Mouse (Mus musculus): Measurements from ENCODE around the gene Tstd1. TPM values are rescaled to one million over a fixed set of nuclear protein-coding genes. Genes with fewer than 3 reads are reported as not detected.

Gene Tstd1
- polyA plus RNA-seq, 1 experiment from 2014 or later: 2.4 TPM

DNA sequence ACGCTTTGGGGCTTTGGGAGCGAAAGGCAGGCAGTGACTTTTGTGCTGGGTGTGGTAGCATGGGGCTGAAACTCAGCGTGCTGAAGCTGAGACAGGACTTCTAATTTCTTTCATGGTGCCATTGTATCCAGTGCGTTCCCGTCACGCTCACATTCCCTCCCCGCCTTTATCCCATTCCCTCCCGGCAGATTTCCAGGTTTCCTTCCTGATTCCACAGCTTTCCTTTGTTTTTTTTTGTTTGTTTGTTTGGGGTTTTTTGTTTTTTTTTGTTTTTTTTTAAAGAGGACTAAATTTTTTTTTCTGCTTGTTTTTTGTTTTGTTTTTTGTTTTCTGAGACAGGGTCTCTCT, 23.7 kb downstream of the Tstd1 start:
- H3K27ac ChIP-seq: no peak overlapping the region
- H3K4me1 ChIP-seq (replicated peaks; ENCODE audit: control insufficient read depth, insufficient read depth, low read length): peaks cover 2% of the 10 kb centered on the region; the same call in 1 of the 2 replicates
- H3K4me3 ChIP-seq (replicated peaks; ENCODE audit: low read length): no peak overlapping the region
- H3K36me3 ChIP-seq (replicated peaks; ENCODE audit: control insufficient read depth, insufficient read depth): no peaks in the 10 kb centered on the region
- H3K9me3 ChIP-seq (ENCODE audit: control insufficient read depth, low read length): peaks cover 6% of the 10 kb centered on the region
- DNase-seq (ENCODE audit: low spot score): no peak
- H3K9ac ChIP-seq: no peak overlapping the region
- H3K27me3 ChIP-seq (ENCODE audit: control insufficient read depth, insufficient read depth, low read length): peaks cover 27% of the 10 kb centered on the region
- ATAC-seq (ENCODE audit: low FRiP score): no peak
- no peak overlapping the region for H3K4me2 ChIP-seq (replicated peaks)
- WGBS: 54% methylated on average over 8 of the region's 8 CpGs

GRCm38 (mm10) chr1:171445050-171445449, 26.4 kb downstream of the Tstd1 start:
- Histone ChIP-seq H3K4me1 (replicated peaks; ENCODE audit: control insufficient read depth, insufficient read depth, low read length) (no peaks in the 10 kb centered on the region), H3K27ac (no peak overlapping the region), H3K36me3 (replicated peaks; ENCODE audit: control insufficient read depth, insufficient read depth) (no peaks in the 10 kb centered on the region), H3K4me2 (replicated peaks) (no peak overlapping the region), H3K4me3 (replicated peaks; ENCODE audit: low read length) (no peak overlapping the region), H3K9me3 (ENCODE audit: control insufficient read depth, low read length) (peaks cover 6% of the 10 kb centered on the region), H3K27me3 (ENCODE audit: control insufficient read depth, insufficient read depth, low read length) (peaks cover under 1% of the 10 kb centered on the region; the same call in 1 of the 2 replicates), H3K9ac (no peak overlapping the region)
- ATAC-seq (ENCODE audit: low FRiP score) (no peak), DNase-seq (ENCODE audit: low spot score) (no peak)
- 93% methylated on average over 5 of the region's 5 CpGs for WGBS

- no peak for ATAC-seq (ENCODE audit: low FRiP score)
- H3K27me3 ChIP-seq (ENCODE audit: control insufficient read depth, insufficient read depth, low read length): no peaks in the 10 kb centered on the region
- WGBS: 80% methylated on average over 7 of the region's 7 CpGs
- no peak overlapping the region for H3K27ac ChIP-seq
- no peak overlapping the region for H3K4me3 ChIP-seq (replicated peaks; ENCODE audit: low read length)
- H3K4me2 ChIP-seq (replicated peaks): no peak overlapping the region
- DNase-seq (ENCODE audit: low spot score): no peak
- H3K9me3 ChIP-seq (ENCODE audit: control insufficient read depth, low read length): peaks cover 6% of the 10 kb centered on the region
- no peaks in the 10 kb centered on the region for H3K36me3 ChIP-seq (replicated peaks; ENCODE audit: control insufficient read depth, insufficient read depth)
- no peak overlapping the region for H3K9ac ChIP-seq
- H3K4me1 ChIP-seq (replicated peaks; ENCODE audit: control insufficient read depth, insufficient read depth, low read length): no peaks in the 10 kb centered on the region
Observed at GRCm38 (mm10) chr1:171446854-171447253, 28.2 kb downstream of the Tstd1 start.

GRCm38 (mm10) chr1:171447692-171448091, 29.0 kb downstream of the Tstd1 start:
- ATAC-seq (ENCODE audit: low FRiP score) (no peak), DNase-seq (ENCODE audit: low spot score) (no peak)
- Histone ChIP-seq H3K27me3 (ENCODE audit: control insufficient read depth, insufficient read depth, low read length) (no peaks in the 10 kb centered on the region), H3K27ac (no peak overlapping the region), H3K9me3 (ENCODE audit: control insufficient read depth, low read length) (peaks cover 6% of the 10 kb centered on the region), H3K36me3 (replicated peaks; ENCODE audit: control insufficient read depth, insufficient read depth) (no peaks in the 10 kb centered on the region), H3K4me2 (replicated peaks) (no peak overlapping the region), H3K4me1 (replicated peaks; ENCODE audit: control insufficient read depth, insufficient read depth, low read length) (no peaks in the 10 kb centered on the region), H3K4me3 (replicated peaks; ENCODE audit: low read length) (no peak overlapping the region), H3K9ac (no peak overlapping the region)
- WGBS: 79% methylated on average over 10 of the region's 10 CpGs

GRCm38 (mm10) chr1:171450062-171450461, 31.4 kb downstream of the Tstd1 start:
- ATAC-seq (ENCODE audit: low FRiP score) (no peak), DNase-seq (ENCODE audit: low spot score) (no peak)
- Histone ChIP-seq H3K4me2 (replicated peaks) (no peak overlapping the region), H3K36me3 (replicated peaks; ENCODE audit: control insufficient read depth, insufficient read depth) (no peaks in the 10 kb centered on the region), H3K4me1 (replicated peaks; ENCODE audit: control insufficient read depth, insufficient read depth, low read length) (no peaks in the 10 kb centered on the region), H3K9ac (no peak overlapping the region), H3K27ac (no peak overlapping the region), H3K4me3 (replicated peaks; ENCODE audit: low read length) (no peak overlapping the region), H3K9me3 (ENCODE audit: control insufficient read depth, low read length) (no peaks in the 10 kb centered on the region), H3K27me3 (ENCODE audit: control insufficient read depth, insufficient read depth, low read length) (no peaks in the 10 kb centered on the region)
- WGBS: 87% methylated on average over 11 of the region's 11 CpGs

DNA sequence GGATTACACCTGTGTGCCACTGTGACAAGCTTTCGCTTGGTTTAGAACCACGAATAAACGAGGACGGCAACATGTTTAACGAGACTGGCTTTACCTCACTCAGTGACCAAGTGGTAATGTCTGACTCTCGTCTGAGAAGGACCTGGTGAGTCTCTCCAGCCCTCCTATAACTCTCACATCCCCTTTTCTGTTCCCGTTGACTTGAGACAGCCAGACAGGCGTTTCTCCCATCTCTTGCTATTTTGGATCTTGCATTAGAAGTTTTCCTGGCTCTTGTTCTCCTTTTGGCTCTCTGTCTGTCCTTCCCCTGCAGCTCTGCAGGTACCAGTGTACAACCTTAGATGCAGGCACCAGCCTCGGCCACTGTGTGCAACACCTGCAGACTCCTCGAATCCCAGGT, 32.3 kb downstream of the Tstd1 start:
- Histone ChIP-seq H3K9ac (no peak overlapping the region), H3K4me3 (replicated peaks; ENCODE audit: low read length) (no peak overlapping the region), H3K36me3 (replicated peaks; ENCODE audit: control insufficient read depth, insufficient read depth) (no peaks in the 10 kb centered on the region), H3K4me2 (replicated peaks) (no peak overlapping the region), H3K27me3 (ENCODE audit: control insufficient read depth, insufficient read depth, low read length) (no peaks in the 10 kb centered on the region), H3K4me1 (replicated peaks; ENCODE audit: control insufficient read depth, insufficient read depth, low read length) (no peaks in the 10 kb centered on the region), H3K27ac (no peak overlapping the region), H3K9me3 (ENCODE audit: control insufficient read depth, low read length) (no peaks in the 10 kb centered on the region)
- WGBS: 88% methylated on average over 10 of the region's 10 CpGs
- ATAC-seq (ENCODE audit: low FRiP score): no peak
- no peak for DNase-seq (ENCODE audit: low spot score)

DNA sequence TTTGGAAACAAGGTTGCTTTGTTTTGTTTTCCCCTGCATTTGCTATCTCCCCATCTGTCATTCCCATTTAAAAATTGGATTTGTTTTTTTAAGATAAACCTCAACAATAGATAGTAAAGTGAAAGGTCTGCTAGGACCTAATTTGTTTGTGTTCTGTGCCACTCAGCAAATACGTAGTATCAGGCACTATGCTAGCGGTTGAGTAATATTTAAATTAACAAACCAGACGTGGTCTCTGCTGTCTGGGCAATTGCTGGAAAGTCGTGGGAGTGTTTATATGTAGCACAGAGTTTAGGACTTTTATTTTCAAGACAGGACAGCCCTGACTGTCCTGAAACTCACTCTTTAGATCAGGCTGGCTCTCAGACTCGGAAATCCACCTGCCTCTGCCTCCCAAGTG, 33.9 kb downstream of the Tstd1 start:
- Histone ChIP-seq H3K27me3 (ENCODE audit: control insufficient read depth, insufficient read depth, low read length) (no peaks in the 10 kb centered on the region), H3K4me1 (replicated peaks; ENCODE audit: control insufficient read depth, insufficient read depth, low read length) (no peaks in the 10 kb centered on the region), H3K9me3 (ENCODE audit: control insufficient read depth, low read length) (no peaks in the 10 kb centered on the region), H3K27ac (no peak overlapping the region), H3K4me3 (replicated peaks; ENCODE audit: low read length) (no peak overlapping the region), H3K9ac (no peak overlapping the region), H3K36me3 (replicated peaks; ENCODE audit: control insufficient read depth, insufficient read depth) (no peaks in the 10 kb centered on the region), H3K4me2 (replicated peaks) (no peak overlapping the region)
- ATAC-seq (ENCODE audit: low FRiP score): no peak
- no peak for DNase-seq (ENCODE audit: low spot score)
- WGBS: 77% methylated on average over 5 of the region's 5 CpGs

GRCm38 (mm10) chr1:171452923-171453322, 34.3 kb downstream of the Tstd1 start:
- ATAC-seq (ENCODE audit: low FRiP score): no peak
- 94% methylated on average over 5 of the region's 5 CpGs for WGBS
- no peaks in the 10 kb centered on the region for H3K9me3 ChIP-seq (ENCODE audit: control insufficient read depth, low read length)

DNA sequence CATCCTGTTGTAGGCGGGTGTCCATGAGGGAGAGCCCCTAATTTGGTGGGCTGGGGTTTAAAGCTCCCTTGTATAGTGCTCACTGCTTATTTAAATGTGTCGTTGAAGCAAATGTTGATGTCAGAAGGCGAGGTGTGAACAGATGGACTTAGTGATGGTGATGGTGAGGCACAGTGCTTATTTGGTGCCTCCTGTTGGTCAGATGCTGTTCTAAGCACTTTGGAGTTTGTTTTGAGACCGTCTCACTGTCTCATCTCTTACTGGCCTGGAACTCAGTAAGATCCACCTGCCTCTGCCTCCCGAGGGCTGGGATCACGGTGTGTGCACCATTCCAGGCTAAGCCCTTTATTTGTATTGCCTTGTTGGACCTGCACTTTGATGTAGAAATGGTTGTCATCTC, 36.3 kb downstream of the Tstd1 start:
- WGBS: 85% methylated on average over 6 of the region's 6 CpGs
- H3K27ac ChIP-seq: no peak overlapping the region

More at GRCm38 (mm10) chr1:171452923-171453322, 34.3 kb downstream of the Tstd1 start:
- Histone ChIP-seq H3K4me2 (replicated peaks) (no peak overlapping the region), H3K27ac (no peak overlapping the region), H3K36me3 (replicated peaks; ENCODE audit: control insufficient read depth, insufficient read depth) (no peaks in the 10 kb centered on the region), H3K4me1 (replicated peaks; ENCODE audit: control insufficient read depth, insufficient read depth, low read length) (no peaks in the 10 kb centered on the region), H3K9ac (no peak overlapping the region), H3K4me3 (replicated peaks; ENCODE audit: low read length) (no peak overlapping the region), H3K27me3 (ENCODE audit: control insufficient read depth, insufficient read depth, low read length) (no peaks in the 10 kb centered on the region)
- no peak for DNase-seq (ENCODE audit: low spot score)

DNA sequence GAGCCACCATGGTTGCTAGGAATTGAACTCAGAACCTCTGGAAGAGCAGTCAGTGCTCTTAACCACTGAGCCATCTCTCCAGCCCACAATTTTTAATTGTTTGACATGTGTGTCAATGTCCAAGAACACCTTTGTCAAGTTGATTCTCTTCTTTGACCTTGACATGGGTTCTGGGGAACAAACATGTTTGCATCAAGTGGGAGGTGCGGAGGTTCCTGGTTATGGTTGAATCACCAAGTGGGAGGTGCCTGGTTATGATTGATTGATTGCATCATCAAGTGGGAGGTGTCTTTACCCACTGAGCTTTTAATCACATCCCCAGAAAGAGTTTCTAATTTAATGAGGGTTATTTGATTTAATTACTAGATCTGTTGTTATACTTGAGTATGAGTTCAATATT, 38.9 kb downstream of the Tstd1 start:
- ATAC-seq (ENCODE audit: low FRiP score) (no peak), DNase-seq (ENCODE audit: low spot score) (no peak)
- Histone ChIP-seq H3K4me2 (replicated peaks) (no peak overlapping the region), H3K4me3 (replicated peaks; ENCODE audit: low read length) (no peak overlapping the region), H3K4me1 (replicated peaks; ENCODE audit: control insufficient read depth, insufficient read depth, low read length) (peaks cover 7% of the 10 kb centered on the region; the same call in 1 of the 2 replicates), H3K27ac (no peak overlapping the region), H3K9ac (no peak overlapping the region), H3K9me3 (ENCODE audit: control insufficient read depth, low read length) (no peaks in the 10 kb centered on the region), H3K27me3 (ENCODE audit: control insufficient read depth, insufficient read depth, low read length) (no peaks in the 10 kb centered on the region), H3K36me3 (replicated peaks; ENCODE audit: control insufficient read depth, insufficient read depth) (no peaks in the 10 kb centered on the region)
- 95% methylated on average over 1 of the region's 1 CpGs for WGBS

More for the DNA sequence above, 36.3 kb downstream of the Tstd1 start:
- peaks cover 3% of the 10 kb centered on the region; the same call in 1 of the 2 replicates for H3K4me1 ChIP-seq (replicated peaks; ENCODE audit: control insufficient read depth, insufficient read depth, low read length)
- no peaks in the 10 kb centered on the region for H3K9me3 ChIP-seq (ENCODE audit: control insufficient read depth, low read length)
- DNase-seq (ENCODE audit: low spot score): no peak
- H3K9ac ChIP-seq: no peak overlapping the region
- no peaks in the 10 kb centered on the region for H3K36me3 ChIP-seq (replicated peaks; ENCODE audit: control insufficient read depth, insufficient read depth)
- no peak overlapping the region for H3K4me2 ChIP-seq (replicated peaks)
- H3K27me3 ChIP-seq (ENCODE audit: control insufficient read depth, insufficient read depth, low read length): no peaks in the 10 kb centered on the region
- no peak overlapping the region for H3K4me3 ChIP-seq (replicated peaks; ENCODE audit: low read length)
- no peak for ATAC-seq (ENCODE audit: low FRiP score)

Data from hindbrain, embryonic 14.5 days (tissue).